Mouse (Mus musculus) left cerebral cortex, adult 9 months (tissue): ENCODE results near the gene Sobp.

Source experiments
- DNase-seq, 2 experiments: peaks; one replicate each; pipeline ENCODE4 v3.0.0; 2022; ENCODE audit warnings: low spot score in 2 of 2

Gene Sobp

GRCm38 (mm10) chr10:43174326-43175155 lies at the start of gene Sobp, which contains the start of gene 9030612E09Rik:
Gene Sobp (minus strand): TSS chr10:43174530.
Gene 9030612E09Rik (plus strand): TSS chr10:43174704.
- peak; percentile 36 to 73 for DNase-seq

GRCm38 (mm10) chr10:43223391-43223790 lies 49.1 kb upstream of the Sobp start:
- no peak for DNase-seq

GRCm38 (mm10) chr10:43221659-43222058 lies 47.3 kb upstream of the Sobp start:
- DNase-seq = no peak

- peak; percentile 89 to 95 for DNase-seq
Measured at GRCm38 (mm10) chr10:43220910-43221625, 46.7 kb upstream of the Sobp start, which contains the start of gene Pdss2. Gene Pdss2 (plus strand): TSS chr10:43221486.

- DNase-seq = peak in 1 of 2 experiments; percentile 4
Measured at GRCm38 (mm10) chr10:43220479-43220878, 46.1 kb upstream of the Sobp start.

GRCm38 (mm10) chr10:43217361-43217900 lies 43.1 kb upstream of the Sobp start:
- no peak for DNase-seq

GRCm38 (mm10) chr10:43211866-43212265 lies 37.5 kb upstream of the Sobp start:
- no peak for DNase-seq

GRCm38 (mm10) chr10:43203865-43204264 lies 29.5 kb upstream of the Sobp start:
- DNase-seq = no peak

GRCm38 (mm10) chr10:43200206-43200605 lies 25.9 kb upstream of the Sobp start:
- DNase-seq = no peak

GRCm38 (mm10) chr10:43180313-43180912 lies 6.1 kb upstream of the Sobp start:
- no peak for DNase-seq

- peak; percentile 22 to 41 for DNase-seq
Measured at GRCm38 (mm10) chr10:43175156-43175601, 849 bp upstream of the Sobp start.

GRCm38 (mm10) chr10:43173828-43174325 lies 453 bp downstream of the Sobp start:
- DNase-seq = no peak

GRCm38 (mm10) chr10:43173141-43173827 lies 1.0 kb downstream of the Sobp start:
- DNase-seq = no peak

- DNase-seq = no peak
Measured at GRCm38 (mm10) chr10:43172554-43172953, 1.8 kb downstream of the Sobp start.

- no peak for DNase-seq
Measured at GRCm38 (mm10) chr10:43172066-43172465, 2.3 kb downstream of the Sobp start.

- no peak for DNase-seq
Measured at GRCm38 (mm10) chr10:43171106-43171505, 3.2 kb downstream of the Sobp start.

GRCm38 (mm10) chr10:43168847-43169246 lies 5.5 kb downstream of the Sobp start:
- no peak for DNase-seq

- DNase-seq = no peak
Measured at GRCm38 (mm10) chr10:43166817-43167216, 7.5 kb downstream of the Sobp start.

GRCm38 (mm10) chr10:43166146-43166545 lies 8.2 kb downstream of the Sobp start:
- DNase-seq = no peak

GRCm38 (mm10) chr10:43164406-43164805 lies 9.9 kb downstream of the Sobp start:
- DNase-seq = no peak

- no peak for DNase-seq
Measured at GRCm38 (mm10) chr10:43162318-43162717, 12.0 kb downstream of the Sobp start.
